Mouse (Mus musculus) kidney, postnatal 14 days (tissue): ENCODE data around the gene Prickle4.
A peak's percentile ranks its signal among the peaks of the same experiment; 100 is the strongest.

Experiments used
- DNase-seq: peaks from one replicate; pipeline ENCODE4 v3.0.0; 2022; ENCODE audit warnings: mixed read lengths

Gene Prickle4

DNA sequence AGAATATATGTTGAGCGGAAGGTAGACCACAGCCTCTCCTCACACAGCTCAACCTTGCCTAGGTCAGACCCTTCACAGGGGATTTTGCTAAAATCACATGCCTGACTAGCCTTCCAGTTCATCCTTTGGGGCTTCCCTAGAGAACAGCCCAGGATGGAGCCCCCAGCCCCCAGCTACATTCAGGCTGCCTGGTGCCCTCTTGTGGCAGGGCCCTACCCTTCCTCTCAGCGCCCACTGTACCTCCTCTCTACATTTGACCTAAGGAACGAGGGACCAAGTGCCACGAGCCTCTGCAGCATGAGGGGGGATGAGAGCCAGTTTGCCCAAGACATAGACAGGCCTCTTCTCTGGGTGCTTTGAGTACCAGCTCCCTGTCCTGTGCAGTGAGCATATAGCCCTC, 10.2 kb upstream of the Prickle4 start:
- no peak for DNase-seq

DNA sequence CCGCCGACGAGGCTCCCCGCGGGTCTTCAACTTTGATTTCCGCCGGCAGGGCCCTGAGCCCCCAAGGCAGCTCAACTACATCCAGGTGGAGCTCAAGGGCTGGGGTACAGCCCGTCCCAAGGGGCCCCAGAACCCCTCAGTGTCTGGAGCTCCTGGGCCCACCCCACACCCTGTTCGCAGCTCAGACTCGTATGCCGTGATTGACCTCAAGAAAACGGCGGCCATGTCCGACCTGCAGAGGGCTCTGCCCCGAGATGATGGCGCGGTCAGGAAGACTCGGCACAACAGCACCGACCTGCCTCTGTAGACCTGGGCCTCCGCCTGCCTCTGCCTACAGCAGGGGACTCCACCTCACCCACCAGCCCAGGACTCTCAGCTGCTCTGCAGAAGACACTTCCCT, 9.0 kb upstream of the Prickle4 start:
- no peak for DNase-seq

DNA sequence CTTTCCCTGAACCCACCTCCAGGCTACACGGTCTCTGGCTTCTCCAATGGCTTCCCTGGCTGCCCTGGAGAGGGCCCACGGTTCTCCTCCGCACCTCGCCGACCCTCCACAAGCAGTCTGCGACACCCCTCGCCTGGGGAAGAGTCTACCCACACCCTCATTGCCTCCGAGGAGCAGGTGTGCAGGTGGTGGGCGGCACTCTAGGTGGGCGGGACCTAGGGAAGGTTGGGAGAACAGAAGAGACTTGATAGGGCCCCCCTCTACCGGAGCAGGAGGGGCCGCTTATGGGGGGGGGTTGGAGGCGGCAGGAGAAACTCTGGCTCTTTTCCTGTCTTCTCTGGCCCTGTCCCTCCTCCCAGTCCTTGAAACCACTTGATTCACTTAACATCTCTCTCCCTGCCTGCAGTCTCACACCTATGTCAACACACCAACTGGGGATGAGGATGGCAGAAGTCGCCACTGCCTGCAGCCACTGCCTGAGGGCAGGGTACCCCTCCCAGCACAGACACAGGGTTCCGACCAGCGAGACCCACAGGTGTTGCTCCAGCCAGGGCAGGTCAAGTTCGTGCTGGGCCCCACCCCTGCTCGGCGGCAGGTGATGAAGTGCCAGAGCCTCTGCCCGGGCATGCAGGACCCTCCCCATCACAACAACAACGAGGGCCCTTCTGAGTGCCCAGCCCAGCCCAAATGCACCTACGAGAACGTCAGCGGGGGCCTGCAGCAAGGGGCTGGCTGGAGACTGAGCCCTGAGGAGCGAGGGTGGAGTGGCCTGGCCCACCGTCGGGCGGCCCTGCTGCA, 8.2 kb upstream of the Prickle4 start:
- no peak for DNase-seq

DNA sequence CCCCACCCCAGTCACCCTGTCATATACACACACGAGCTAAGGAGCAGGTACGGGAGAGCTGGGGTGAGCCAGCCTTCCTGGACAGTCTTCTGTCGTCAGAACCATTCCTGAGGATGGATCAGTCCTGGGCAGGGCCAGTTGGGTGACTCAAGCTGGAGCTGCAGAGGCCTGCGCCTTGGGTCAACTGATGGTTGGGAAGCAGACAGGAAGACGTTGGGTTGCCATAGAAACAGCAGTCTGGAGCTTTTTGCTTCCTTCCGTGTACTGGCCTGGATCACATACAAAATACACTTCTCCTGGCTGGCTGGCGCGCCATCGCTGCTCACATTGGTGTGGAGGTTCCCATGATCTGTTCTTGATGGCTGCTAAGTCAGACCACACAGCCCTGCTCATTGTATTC, 7.3 kb upstream of the Prickle4 start:
- DNase-seq: no peak

DNA sequence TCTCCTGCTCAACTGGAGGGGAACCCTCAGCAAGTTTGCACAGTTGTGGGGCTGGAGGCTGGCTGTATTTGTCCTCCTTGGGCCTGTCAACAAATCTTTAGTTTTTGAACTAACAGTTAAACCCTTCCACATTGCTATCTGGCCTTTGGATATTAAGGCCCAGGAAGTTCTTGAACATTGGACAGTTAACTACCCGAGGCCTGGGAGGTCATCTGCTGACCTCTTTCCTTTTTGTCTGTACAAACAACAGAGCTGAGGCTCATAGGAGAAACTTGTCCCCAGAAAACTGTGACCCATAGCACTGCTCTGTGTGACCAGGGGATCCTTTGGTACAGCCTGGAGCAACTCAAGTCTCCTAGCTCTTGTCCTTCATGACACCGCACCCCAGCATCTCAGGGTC, 4.5 kb upstream of the Prickle4 start:
- no peak for DNase-seq

DNA sequence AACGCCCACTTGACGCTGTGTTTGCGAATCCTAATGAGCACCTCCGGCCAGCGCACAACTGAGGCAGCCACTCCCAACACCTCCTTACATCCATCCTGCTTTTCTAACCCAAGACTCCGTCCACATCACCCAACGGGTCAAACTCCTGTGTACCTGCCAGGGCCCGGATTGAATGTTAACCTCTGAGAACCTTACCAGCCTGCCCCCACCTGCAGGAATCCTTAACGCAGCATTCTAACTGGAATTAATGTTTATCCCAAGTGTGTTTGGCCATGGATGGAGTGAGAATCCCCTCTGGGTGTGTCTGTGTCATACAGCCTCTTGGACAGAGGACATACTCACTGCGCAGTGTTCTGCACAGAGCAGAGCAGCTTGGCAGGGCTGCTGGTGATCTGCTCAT, 3.6 kb upstream of the Prickle4 start:
- DNase-seq: peak; percentile 78

DNA sequence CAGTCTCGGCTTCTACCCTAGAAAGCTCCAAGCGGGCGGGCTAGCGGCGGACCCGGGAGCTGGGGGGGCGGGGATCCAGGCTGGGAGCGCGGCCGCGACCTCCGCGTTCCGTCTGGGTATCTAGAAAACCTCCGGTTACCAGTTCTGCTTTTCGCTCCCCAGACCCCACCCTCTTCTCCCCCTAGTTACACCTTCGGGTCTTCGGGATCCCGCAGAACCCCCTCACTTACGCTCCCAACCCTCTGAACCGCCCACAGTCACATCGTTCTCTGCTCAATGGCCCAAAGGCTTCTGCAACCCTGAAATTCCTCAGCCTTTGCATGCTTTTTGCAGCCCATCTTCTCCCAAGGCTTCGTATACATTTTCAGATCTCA, 788 bp upstream of the Prickle4 start:
- DNase-seq: no peak

DNA sequence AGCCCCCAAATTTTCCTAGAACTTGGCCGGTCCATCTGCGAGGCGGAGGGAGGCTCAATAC, 264 bp downstream of the Prickle4 start, which contains the start of gene Gm21981:
Gene Gm21981 (minus strand): TSS at position 14 of the 61 bp plus-strand sequence.
- no peak for DNase-seq

DNA sequence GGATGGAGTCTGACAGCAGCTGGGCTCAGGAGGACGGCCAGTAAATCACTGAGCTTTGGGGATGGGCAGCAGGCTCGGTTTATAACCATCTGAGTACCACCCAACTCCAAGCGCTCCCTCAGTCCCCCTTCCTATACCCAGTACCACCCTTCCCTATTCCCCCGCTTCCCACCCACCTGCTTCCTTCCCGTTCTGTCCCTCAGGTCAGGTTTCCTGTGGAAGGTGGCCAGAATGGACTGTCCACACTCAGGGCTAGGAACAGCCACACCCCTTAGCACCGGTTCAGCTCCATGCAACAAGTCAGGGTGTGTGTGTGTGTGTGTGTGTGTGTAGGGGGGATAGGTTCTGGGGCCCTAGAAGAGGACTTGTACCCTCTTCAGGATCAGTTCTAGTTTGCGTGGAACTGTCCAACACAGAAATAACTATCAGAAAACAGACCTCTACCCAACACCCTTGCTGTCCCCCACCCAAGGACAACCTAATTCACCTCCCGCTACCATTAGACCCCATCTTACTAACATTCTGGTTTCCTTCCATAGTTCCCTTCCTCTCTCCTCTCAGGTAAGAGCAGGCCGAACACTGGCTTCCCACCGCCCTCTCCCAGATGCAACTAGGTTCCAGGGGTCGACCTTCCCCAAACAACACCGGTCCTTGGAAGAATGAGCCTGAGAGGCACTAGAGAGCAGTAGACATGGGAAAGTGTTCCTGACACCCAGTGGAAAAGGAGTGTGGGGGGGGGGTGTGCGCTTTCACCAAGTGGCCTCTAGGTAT, 680 bp downstream of the Prickle4 start:
- peak; percentile 62 for DNase-seq

DNA sequence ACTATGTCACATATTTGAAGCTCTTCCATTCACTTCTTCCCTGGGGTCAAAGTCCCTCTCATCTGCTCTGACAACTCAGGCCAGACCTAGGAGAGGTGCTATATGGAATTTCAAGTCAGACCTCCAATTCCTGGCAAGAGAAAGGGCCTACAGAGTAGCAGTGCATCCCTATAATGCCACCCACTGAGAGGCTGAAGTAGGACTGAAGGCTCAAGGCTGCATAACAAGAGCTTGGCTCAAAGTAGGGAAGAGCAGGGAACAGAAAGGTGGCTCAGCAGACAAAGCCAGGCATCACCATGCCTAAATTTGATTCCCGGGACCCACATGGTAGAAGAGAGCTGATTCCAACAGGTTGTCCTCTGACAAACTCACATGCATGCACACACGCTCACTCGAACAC, 2.9 kb downstream of the Prickle4 start:
- no peak for DNase-seq

DNA sequence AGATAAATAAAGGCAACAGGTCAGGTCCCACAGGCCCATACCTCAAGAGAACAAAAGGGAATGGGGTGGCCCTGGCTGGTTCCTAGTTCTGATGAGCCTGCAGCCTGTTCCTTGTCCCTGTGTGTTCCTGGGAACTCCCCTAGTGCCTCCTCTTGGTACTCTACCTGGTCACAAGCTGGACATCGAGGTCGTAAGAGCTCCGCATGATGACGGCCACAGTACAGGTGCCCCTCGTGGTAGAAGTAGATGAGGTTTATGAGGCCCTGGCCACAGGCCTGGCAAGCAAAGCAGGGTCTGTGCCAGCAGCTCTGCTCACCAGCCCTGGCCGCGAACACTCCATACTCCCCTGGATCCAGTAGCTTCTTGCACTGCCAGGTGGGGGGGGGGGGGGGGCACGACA, 4.6 kb downstream of the Prickle4 start:
- DNase-seq: no peak

DNA sequence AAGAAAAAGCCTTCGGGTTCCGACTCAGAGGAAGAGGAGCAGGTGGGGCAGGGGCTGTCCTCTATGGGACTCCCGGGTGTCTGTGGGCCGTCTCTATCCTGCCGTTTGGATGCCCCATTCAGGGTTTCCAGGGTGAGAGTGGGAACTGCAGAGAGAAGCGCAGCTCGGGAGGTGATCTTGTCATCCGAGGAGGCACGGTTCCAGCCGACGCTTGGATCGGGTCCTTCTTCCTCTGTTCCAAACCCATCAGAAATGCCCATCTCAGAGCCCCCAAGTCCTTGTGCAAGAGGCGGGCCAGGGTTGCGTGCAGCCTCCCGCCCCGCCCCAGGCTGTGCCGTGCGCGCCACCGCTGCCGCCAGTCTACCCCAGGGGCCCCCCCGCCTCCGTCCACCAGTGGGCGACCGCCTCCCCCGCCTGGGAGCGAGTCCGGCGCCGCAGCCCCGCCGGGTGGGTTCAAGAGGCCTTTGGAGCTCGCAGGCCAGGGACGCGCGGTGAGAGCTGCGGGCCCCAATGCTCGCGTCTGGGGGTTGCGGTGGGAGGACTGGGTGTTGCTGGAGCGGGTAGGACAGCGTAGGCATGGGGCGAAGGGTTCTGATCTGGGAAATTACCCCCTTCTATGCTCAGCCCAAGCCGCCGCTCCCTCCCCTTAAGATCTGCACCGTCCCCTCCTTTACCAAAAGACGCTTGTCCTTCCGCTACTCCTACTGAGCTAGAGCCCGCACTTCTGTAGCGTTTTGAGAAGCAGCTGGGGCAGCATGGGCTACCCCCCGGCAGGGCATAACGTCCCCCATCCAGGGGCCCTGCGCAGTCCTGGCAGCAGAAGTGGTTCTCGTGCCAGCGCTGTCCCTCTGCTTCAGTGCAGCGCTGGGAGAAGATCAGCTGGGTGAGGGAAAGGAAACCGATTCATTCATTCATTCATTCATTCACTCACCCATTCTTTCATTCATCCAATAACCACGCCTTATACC, 5.6 kb downstream of the Prickle4 start, which contains the start of gene Frs3:
Gene Frs3 (plus strand): TSS at position 423 of the 968 bp plus-strand sequence.
- peak; percentile 81 for DNase-seq

DNA sequence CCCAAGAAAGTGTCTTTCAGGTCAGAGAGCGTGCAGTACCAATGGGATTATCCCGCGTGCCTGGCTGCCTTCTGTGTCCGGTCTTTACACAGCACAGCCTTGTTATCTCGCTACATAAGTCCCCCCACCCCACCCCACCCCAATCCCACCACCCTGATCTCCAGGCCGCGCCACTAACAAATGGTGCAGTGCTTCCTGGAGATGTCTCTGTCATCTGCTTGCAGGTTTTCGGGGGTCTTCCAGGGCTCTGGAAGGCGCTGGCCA, 6.3 kb downstream of the Prickle4 start, which contains the start of gene Tomm6:
Gene Tomm6 (minus strand): TSS at position 43 of the 264 bp plus-strand sequence.
- DNase-seq: no peak

DNA sequence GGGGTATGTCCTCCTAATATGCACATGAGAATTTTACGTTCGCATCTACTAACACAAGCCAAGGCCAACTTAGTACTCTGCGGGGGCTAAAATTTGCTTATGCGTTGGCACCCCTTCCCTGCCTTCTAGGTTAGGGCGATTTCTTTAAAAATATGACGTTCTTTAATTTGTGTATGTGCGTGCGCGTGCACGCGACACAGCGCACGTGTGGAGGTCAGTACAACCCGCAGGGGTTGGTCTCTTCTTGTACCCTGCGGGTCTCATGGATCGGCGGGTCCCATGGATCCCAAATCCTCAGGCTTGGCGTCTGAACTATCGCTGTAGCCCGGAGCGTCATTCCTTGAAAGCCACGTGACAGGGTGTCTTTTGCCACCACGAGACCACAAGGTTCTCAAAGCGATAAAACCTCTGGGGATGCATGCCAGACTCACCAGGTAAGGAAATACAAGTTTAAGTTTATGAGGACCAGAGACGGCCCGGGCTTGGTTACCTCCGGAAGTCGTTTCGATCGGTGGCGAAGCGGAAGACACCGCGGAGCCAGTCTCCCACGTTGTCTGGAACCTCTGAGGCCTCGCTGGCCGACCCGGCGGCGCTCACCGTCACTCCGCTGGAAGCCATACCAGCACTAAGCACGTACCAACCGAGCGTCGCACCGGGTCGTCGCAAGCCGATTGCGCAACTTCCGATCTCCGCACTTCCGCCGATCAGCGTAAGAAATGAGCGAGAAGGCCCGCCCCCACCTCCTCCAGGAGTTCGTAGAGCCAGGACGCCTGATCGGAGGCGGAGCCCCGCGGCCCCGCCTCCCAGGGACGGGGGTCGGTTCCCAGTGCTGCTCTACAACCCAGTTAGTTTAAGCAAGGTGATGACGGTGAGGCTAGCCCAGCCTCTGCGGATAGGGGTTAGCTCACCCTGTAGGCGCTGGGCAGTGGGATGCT, 6.9 kb downstream of the Prickle4 start:
- DNase-seq: peak; percentile 98

DNA sequence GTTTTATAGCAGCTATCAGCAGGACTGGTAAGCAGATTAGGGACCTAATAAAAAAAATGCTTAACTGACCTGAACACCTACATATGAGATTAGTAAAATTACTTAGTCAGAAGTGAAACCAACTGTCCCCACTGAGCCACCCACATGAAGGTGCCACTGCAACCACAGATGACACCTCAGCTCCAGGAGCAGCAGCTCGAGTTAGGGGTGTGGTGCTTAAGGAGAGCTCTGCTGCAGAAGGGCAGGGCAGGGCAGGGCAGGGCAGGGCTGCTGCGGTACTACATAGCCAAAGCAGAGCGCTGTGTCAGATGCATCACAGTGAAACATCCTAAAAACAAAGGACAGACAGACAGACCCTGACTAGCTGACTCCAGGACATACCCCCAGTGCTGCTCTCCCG, 11.7 kb downstream of the Prickle4 start:
- no peak for DNase-seq

DNA sequence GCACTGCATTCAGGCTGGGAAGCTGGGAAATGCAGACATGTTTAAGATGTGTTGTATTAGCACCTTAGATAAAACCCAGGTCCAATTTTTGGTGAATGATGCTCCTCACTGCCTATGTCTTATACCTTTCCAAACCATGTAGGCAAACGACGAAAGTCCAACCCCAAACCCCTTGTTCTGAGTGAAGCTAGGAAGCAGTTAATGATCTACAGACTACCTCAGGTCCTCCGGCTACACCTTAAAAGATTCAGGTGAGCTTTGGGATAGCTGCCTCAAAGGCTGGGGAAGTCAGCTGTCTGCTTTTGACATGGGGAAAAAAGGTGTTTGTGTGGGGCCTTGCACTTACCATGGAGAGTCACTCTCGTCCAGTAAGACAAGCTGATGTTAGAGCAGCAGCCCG, 15.8 kb downstream of the Prickle4 start:
- no peak for DNase-seq

DNA sequence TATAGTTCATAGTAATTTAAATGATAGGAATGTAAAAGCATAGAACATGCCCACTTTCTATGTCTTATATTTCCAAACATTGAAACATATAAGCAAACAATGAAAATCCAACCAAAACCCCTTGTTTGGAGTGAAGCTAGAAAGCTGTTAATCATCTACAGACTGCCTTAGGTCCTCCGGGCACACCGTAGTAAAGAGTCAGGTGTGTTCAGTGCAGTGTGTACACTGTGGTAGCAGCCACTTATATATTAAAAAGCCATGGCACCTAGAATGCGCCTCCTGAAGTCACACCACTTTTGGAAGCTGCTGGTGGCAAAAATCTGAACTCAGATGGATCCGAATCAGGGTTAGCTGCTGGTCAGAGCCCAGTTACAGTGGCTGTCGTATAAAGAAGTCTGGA, 16.3 kb downstream of the Prickle4 start:
- DNase-seq: no peak

DNA sequence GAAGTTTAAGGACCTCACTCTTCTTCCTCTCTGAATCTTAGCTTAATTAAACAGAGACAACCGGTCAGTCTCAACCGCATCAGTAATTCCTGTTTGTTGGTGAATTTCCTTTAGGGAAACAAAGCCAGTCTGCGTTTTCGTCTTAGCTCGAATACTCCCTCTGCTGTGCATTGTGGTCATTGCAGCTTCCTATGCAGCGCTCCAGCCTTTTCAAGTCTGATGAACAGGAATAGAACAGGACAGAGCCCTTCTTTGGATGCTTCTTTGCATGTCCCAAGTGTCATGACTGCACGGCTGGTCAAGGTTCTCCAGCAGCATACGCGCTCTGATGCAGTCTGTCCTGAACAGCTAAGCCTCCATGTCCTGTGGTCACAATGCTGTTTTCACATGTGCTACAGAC, 18.0 kb downstream of the Prickle4 start:
- DNase-seq: peak; percentile 80

DNA sequence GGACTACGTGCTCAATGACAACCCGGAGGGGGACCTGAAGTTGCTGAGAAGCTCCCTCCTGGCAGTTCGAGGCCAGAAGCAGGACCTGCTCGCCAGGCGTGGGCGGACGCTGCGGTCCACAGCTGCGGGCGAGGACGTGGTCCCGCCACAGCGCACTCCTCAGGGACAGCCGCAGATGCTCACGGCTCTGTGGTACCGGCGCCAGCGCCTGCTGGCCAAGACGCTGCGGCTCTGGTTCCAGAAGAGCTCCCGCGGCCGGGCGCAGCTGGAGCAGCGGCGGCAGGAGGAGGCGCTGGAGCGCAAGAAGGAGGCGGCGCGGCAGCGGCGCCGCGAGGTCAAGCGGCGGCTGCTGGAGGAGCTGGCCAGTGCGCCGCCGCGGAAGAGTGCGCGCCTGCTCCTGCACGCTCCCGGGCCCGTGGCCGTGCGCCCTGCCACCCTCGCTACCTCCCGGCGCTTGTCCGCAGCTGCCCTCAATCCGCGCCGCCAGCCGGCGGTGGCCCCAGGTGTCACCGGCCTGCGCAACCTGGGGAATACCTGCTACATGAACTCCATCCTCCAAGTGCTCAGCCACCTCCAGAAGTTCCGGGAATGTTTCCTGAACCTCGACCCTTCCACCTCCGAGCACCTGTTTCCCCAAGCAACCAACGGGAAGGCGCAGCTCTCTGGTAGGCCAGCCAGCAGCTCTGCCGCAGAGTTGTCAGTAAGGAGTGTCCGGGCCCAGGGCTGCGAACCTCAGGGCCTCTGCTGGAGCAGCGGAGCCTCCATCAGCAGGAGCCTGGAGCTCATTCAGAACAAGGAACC, 22.0 kb downstream of the Prickle4 start:
- peak; percentile 84 for DNase-seq

DNA sequence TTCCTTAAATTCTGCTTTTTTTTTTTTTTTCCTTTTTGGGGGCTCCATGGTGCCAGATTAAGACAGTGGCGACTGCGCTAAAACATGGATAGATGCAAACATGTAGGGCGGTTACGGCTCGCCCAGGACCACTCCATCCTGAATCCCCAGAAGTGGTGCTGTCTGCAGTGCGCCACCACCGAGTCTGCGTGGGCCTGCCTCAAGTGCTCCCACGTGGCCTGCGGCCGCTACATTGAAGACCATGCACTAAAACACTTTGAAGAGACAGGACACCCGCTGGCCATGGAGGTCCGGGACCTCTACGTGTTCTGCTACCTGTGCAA, 22.6 kb downstream of the Prickle4 start:
- DNase-seq: no peak

DNA sequence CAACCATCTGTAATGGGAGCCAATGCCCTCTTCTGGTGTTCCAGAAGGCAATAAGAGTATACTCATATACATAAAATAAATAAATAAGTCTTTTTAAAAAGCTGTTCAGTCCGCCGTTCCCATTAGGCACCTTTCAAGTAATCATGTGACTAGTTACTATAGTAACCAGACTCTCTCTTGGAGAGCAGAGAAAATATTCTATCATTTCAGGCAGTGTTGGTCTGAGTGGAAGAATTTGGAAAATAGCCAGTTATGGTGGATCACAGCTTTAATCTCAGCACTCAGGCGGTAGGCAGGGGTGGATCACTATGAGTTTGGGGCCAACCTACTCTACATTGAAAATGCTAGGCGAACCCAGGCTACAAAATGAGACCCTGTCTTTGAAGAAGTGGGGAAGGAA, 25.4 kb downstream of the Prickle4 start:
- DNase-seq: no peak

DNA sequence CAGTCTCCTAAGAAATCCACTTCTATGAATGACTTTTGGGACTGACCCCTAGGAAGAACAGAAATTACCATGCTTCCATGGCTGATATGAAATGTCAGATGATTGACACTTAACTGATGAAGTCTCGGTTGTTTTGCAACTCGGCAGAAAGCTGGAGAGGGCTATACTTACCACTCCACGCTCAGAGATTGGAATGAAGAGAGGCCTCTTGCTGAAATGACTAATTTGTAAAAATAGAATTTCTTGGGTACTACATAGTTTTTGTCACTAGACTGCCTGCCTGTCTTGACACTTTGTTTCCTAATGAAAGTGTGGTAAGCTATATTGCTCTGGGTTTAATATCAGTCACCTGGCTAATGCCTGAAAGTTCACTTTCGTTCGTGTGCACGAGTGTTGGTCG, 30.1 kb downstream of the Prickle4 start:
- no peak for DNase-seq
